Mouse (Mus musculus) heart, embryonic 12.5 days (tissue): Measurements from ENCODE around the gene Mrpl27. TPM values are rescaled to one million over a fixed set of nuclear protein-coding genes. Genes with fewer than 3 reads are reported as not detected.
A peak's percentile ranks its signal among the peaks of the same experiment; 100 is the strongest.
"Not testable (repeated sequence)": the region's sequence is repeated elsewhere in the genome, so short reads cannot be mapped to it uniquely, and the experiment has no call there.

Experiments used
- ATAC-seq: fragments of 200-750 bp; cut with Nextera tagmentation; 2 replicates; pipeline ENCODE4 v1.8.0; 2017; ENCODE audit warnings: moderate TSS enrichment, moderate library complexity; ENCODE audit not compliant: insufficient number of reproducible peaks, low FRiP score
- H3K27ac ChIP-seq: fragments of 300-500 bp; sonication (generic); 2 replicates; pipeline ENCODE4 v1.5.1; 2016; ENCODE audit warnings: mild to moderate bottlenecking, moderate library complexity; ENCODE audit not compliant: poor library complexity, severe bottlenecking
- H3K27me3 ChIP-seq: fragments of 300-500 bp; sonication (generic); replicated peaks from 2 replicates; pipeline ENCODE4 v1.6.1; 2016; ENCODE audit warnings: mild to moderate bottlenecking, moderate library complexity
- H3K36me3 ChIP-seq: fragments of 300-500 bp; sonication (generic); 2 replicates; pipeline ENCODE4 v1.6.1; 2016; ENCODE audit warnings: mild to moderate bottlenecking, moderate library complexity
- H3K4me1 ChIP-seq: fragments of 300-500 bp; sonication (generic); replicated peaks from 2 replicates; pipeline ENCODE4 v1.6.1; 2016; ENCODE audit warnings: mild to moderate bottlenecking
- H3K4me2 ChIP-seq: fragments of 300-500 bp; sonication (generic); 2 replicates; pipeline ENCODE4 v1.6.1; 2016; ENCODE audit warnings: mild to moderate bottlenecking, moderate library complexity
- H3K4me3 ChIP-seq: fragments of 300-500 bp; sonication (generic); 2 replicates; pipeline ENCODE4 v1.5.1; 2016; ENCODE audit warnings: mild to moderate bottlenecking
- H3K9ac ChIP-seq: fragments of 300-500 bp; sonication (generic); 2 replicates; pipeline ENCODE4 v1.6.1; 2016; ENCODE audit warnings: mild to moderate bottlenecking, moderate library complexity
- H3K9me3 ChIP-seq: fragments of 300-500 bp; sonication (generic); replicated peaks from 2 replicates; pipeline ENCODE4 v1.6.1; 2016; ENCODE audit warnings: mild to moderate bottlenecking, moderate library complexity
- WGBS: fragments of 180-500 bp; shearing (Covaris S2); methylation state at CpG from one replicate; pipeline ENCODE4 v1.1.7; 2016; 5-methylcytosine and 5-hydroxymethylcytosine counted together
- polyA plus RNA-seq: library from polyadenylated mRNA; unstranded; fragments of >200 nt; fragmentation: Nextera tagmentation; extraction: Ambion mirVana; gene quantifications from 2 replicates; pipeline ENCODE4 v1.2.1, GENCODE M21; 2016

Mrpl27 gene
- polyA plus RNA-seq, 1 experiment from 2014 or later: 128 TPM

DNA sequence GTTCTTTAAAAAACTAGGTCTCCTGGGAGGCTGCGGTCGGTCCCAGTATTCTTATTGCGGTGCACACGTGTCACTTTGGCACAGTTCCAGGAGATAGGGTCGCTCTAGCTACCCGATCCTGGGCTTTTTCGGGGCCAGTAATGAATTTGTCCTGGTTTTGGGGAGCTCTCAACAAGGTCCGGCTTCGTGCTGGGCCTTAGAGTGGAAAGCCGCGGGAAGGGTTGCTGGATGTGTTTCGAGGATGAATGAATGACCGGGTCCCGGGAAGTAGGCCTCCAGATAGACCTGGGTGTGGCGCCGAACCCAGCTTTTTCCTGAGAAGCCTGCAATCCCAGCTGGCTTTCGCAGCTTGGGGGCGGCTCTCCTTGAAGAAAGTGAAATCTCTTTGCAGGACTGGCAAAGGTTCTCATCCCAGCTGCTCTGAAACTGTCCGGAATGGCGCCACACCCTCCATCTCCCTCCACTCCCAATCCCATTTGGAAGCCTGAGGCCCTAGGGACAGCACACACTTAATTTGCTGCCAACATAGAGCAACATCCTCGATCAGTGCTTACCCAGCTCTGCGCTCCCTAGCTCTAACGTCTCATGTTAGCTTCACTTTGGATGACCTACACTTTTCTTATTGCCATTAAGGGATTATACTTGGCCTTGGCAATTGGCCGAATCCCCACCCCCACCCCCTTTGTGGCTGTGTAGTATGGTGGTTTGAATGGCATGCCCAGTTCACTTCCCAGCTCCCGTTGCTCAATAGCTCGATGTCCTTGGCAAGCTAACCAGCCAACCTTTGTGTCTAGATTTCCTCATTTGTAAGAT, 23.2 kb upstream of the Mrpl27 start:
- no peaks in the 10 kb centered on the region for H3K27me3 ChIP-seq
- peak overlapping the region; percentile 91 for H3K4me3 ChIP-seq
- no peaks in the 10 kb centered on the region for H3K9me3 ChIP-seq
- peaks cover 40% of the 10 kb centered on the region for H3K36me3 ChIP-seq
- peak; percentile 56; the same call in 1 of the 2 replicates for ATAC-seq
- H3K27ac ChIP-seq: peak overlapping the region; percentile 57; the same call in 1 of the 2 replicates
- H3K4me1 ChIP-seq: peaks cover 10% of the 10 kb centered on the region
- WGBS: 10% methylated on average over 26 of the region's 26 CpGs
- H3K9ac ChIP-seq: peak overlapping the region; percentile 90
- H3K4me2 ChIP-seq: peak overlapping the region; percentile 84

DNA sequence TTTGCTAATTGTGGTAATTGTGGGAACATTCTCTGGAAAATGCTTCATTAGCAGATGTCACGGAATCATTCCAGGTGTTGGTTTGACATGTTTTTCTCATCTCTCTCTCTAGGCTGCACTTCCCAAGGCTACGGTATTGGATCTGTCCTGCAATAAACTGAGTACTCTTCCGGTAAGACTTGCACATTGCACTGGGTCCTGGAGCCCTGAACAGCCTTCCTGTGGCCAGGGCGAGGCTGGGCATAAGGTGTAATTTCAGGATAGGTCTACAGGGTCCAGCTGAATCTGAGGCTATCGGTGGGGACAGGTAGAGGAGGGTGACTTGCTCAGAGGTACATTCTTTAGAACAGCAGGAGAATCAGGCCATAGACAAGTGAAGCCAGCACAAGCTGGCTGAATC, 21.6 kb upstream of the Mrpl27 start:
- Histone ChIP-seq H3K9ac (no peak overlapping the region), H3K4me1 (peaks cover 10% of the 10 kb centered on the region), H3K9me3 (no peaks in the 10 kb centered on the region), H3K36me3 (peaks cover 56% of the 10 kb centered on the region), H3K4me2 (no peak overlapping the region), H3K27ac (no peak overlapping the region), H3K27me3 (no peaks in the 10 kb centered on the region), H3K4me3 (no peak overlapping the region)
- no peak for ATAC-seq
- 92% methylated on average over 5 of the region's 5 CpGs for WGBS

DNA sequence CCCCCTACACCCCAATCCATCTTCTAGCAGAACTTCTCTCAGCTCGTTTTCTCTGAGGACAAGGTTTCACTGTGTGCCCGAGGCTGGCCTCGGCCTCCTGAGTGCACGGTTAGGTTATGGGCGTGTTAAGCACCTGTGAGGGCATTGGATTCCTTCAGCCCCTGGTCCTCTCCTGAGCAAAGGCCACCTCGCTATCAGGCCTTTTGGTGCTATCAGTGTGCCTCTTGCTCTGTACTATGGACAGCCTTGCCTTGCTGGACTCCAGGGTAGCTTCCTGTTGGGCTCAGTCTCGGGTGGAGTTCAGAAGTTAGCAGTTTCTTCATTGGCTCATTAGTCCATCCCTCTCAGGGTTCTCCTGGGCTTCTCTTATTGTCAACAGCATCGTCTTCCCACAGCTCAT, 20.6 kb upstream of the Mrpl27 start:
- Histone ChIP-seq H3K27me3 (no peaks in the 10 kb centered on the region), H3K4me2 (no peak overlapping the region), H3K27ac (no peak overlapping the region), H3K36me3 (peaks cover 66% of the 10 kb centered on the region), H3K9ac (no peak overlapping the region), H3K4me1 (peaks cover 10% of the 10 kb centered on the region), H3K4me3 (no peak overlapping the region), H3K9me3 (no peaks in the 10 kb centered on the region)
- no peak for ATAC-seq
- 89% methylated on average over 8 of the region's 8 CpGs for WGBS

DNA sequence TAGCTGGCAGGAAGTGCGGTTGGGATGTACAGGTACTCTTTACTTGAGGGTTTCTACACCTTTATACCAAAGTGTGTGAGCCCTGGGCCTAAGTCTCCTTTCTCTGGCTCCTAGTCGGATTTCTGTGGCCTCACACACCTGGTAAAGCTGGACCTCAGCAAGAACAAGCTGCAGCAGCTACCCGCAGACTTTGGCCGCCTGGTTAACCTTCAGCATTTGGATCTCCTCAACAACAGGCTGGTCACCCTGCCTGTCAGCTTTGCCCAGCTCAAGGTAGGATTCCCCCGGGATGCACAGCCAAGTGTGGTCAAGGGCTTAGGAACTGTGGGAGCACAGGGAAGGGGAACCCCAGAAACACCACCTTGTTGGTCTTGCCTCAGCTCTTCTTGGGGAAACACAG, 19.1 kb upstream of the Mrpl27 start:
- H3K4me1 ChIP-seq: peaks cover 10% of the 10 kb centered on the region
- H3K9me3 ChIP-seq: no peaks in the 10 kb centered on the region
- H3K27me3 ChIP-seq: no peaks in the 10 kb centered on the region
- H3K4me2 ChIP-seq: no peak overlapping the region
- H3K9ac ChIP-seq: no peak overlapping the region
- H3K4me3 ChIP-seq: no peak overlapping the region
- no peak for ATAC-seq
- 91% methylated on average over 5 of the region's 5 CpGs for WGBS
- H3K27ac ChIP-seq: no peak overlapping the region
- H3K36me3 ChIP-seq: peaks cover 81% of the 10 kb centered on the region

DNA sequence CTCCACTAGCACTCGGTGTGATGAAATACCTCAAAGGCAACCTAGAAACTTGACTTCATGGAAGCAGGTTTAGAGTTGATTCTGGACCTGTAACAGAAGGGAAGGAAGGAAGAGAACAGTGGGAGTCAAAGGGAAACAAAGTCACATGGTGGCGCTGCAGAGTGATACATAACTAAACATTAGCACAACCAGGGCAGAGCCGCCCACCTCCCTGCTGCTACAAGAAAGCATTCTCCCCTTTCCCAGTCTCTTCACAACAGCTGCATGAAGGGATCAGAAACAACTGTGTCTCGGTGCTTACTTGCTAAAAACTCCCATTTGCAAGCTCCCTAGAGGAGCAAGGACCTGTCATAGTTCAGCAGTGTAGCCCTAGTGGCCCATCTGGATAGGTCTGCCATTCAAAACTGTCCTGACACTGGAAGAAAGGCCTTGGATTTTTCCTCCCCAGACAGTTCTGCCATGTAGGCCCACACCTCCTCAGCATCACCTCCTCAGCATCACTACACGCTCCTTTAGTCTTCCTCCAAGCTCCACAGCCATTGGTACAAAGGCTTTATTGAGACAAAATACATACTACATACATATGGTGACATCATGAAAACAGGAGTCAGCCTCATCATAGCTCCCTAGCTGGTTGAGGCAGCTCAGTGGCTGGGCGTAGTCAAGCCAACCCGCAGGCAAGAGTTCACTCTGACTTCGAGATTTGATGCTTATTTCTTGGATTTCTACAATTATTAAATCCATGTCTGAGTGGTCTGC, 8.9 kb upstream of the Mrpl27 start:
- H3K9me3 ChIP-seq: no peaks in the 10 kb centered on the region
- 89% methylated on average over 8 of the region's 8 CpGs for WGBS
- H3K27me3 ChIP-seq: no peaks in the 10 kb centered on the region
- H3K4me2 ChIP-seq: no peak overlapping the region
- no peak overlapping the region for H3K4me3 ChIP-seq
- H3K36me3 ChIP-seq: peaks cover 92% of the 10 kb centered on the region
- no peaks in the 10 kb centered on the region for H3K4me1 ChIP-seq
- H3K9ac ChIP-seq: no peak overlapping the region; the same call in 1 of the 2 replicates
- no peak for ATAC-seq
- H3K27ac ChIP-seq: no peak overlapping the region

DNA sequence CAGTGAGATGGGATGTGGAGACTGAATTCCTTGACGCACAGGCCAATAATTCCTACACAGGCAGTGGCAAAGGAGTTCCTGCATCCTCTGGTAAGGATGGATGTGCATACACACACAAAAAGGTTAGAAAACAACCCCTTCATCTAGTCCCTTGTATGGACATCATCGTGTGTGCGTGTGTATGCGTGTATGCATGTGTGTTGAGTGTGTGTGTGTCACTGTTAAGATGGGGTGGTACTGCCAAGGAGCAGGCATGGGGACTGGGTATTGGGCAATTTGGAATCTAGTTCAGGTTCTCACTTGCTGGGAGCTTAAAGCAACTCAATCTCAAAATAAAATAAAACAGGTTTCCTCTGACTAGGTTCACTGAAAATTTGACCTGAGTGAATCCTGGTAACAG, 7.1 kb upstream of the Mrpl27 start:
- peaks cover 90% of the 10 kb centered on the region for H3K36me3 ChIP-seq

DNA sequence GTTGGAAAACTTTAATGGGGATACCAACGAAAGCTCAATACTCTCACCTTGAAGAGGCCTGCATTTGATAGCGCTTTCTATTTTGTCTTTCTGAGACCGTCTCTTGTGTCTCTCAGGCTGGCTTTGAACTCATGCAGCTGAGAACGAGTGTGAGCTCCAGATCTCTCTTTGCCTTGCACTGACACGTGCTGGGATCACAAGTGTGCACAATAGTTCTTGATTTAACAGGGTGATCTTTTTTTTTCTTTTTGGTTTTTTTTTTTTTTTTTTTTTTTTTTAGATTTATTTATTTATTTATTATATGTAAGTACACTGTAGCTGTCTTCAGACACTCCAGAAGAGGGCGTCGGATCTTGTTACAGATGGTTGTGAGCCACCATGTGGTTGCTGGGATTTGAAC, 2.3 kb upstream of the Mrpl27 start:
- not testable (repeated sequence) for H3K9ac ChIP-seq, H3K27ac ChIP-seq, H3K4me2 ChIP-seq, ATAC-seq, H3K27me3 ChIP-seq, H3K4me3 ChIP-seq, H3K9me3 ChIP-seq
- WGBS: 94% methylated on average over 7 of the region's 7 CpGs
- peaks cover 44% of the 10 kb centered on the region for H3K36me3 ChIP-seq
- peaks cover 10% of the 10 kb centered on the region for H3K4me1 ChIP-seq

More for the DNA sequence above, 7.1 kb upstream of the Mrpl27 start:
- H3K9ac ChIP-seq: no peak overlapping the region
- H3K9me3 ChIP-seq: no peaks in the 10 kb centered on the region
- H3K27me3 ChIP-seq: no peaks in the 10 kb centered on the region
- no peak overlapping the region for H3K4me2 ChIP-seq
- no peak for ATAC-seq
- no peaks in the 10 kb centered on the region for H3K4me1 ChIP-seq
- 90% methylated on average over 4 of the region's 4 CpGs for WGBS
- no peak overlapping the region for H3K4me3 ChIP-seq
- H3K27ac ChIP-seq: no peak overlapping the region

DNA sequence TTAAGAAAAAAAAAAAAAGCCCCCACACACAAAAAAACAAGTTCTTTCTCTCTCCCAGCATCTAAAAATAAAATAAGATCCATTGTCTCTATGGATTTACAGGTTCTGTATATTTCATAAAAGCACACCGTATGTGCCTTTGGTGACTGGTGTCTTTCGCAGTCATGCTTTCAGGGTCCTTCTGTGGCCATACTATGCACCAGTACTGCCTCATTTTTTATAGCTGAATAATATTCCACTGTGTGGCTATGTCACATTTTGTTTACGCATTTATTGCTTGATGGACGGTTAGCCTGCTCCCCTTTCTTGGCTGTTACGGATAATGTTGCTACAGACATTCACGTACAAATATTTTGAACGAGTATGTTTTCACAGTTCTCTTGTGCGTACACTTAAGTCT, 594 bp upstream of the Mrpl27 start:
- Histone ChIP-seq H3K4me1 (peaks cover 10% of the 10 kb centered on the region), H3K4me3 (peak overlapping the region; percentile 79), H3K9ac (no peak overlapping the region), H3K4me2 (peak overlapping the region; percentile 79), H3K27ac (no peak overlapping the region), H3K27me3 (no peaks in the 10 kb centered on the region), H3K9me3 (no peaks in the 10 kb centered on the region), H3K36me3 (peaks cover 41% of the 10 kb centered on the region)
- ATAC-seq: no peak
- WGBS: 42% methylated on average over 8 of the region's 8 CpGs

DNA sequence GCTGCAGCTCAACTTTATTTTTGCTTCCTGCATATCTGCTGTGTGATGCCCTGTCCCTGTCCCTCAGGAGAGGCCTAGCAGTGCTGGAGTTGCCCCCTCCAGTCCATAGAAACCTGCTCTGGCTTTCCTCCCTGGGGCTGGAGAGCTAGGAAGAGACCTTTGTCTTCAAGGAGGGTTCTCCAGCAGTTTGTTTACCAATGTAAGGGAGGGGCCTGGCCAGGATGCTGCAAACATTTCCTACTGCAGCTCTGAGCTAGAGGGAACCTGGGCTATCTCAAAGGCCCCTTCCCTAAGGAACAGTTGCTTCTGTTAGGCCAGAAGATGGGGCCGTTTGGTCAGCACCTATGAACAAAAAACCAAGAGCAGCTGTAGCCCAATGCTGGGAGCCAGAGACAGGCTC, 7.8 kb downstream of the Mrpl27 start:
- WGBS: 50% methylated on average over 1 of the region's 1 CpGs
- no peak overlapping the region for H3K4me3 ChIP-seq
- H3K4me2 ChIP-seq: no peak overlapping the region
- no peak overlapping the region for H3K27ac ChIP-seq
- no peak overlapping the region for H3K9ac ChIP-seq
- no peaks in the 10 kb centered on the region for H3K27me3 ChIP-seq
- no peak for ATAC-seq
- no peaks in the 10 kb centered on the region for H3K9me3 ChIP-seq
- peaks cover 78% of the 10 kb centered on the region for H3K36me3 ChIP-seq
- no peaks in the 10 kb centered on the region for H3K4me1 ChIP-seq

DNA sequence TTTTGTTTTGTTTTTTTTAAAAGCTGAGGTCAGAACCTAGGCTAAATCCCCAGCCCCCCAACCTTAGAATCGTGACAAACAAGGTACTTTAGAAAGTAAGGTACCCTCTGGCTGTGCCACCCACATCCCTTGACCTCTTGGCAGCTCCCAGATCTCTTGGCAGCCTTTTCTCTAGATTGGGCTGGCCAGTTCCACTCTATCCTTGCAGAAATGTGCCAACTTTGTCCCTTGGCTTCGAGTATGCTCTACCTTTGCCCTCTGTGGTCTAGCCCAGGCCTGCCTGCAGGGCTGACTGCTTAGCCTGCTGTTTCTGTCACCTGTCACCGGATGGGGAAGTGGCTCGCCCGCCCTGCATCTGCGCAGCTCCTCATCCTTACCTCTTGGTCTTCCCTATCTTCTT, 11.7 kb downstream of the Mrpl27 start:
- no peak overlapping the region for H3K4me2 ChIP-seq
- ATAC-seq: no peak
- H3K36me3 ChIP-seq: peaks cover 84% of the 10 kb centered on the region
- H3K4me3 ChIP-seq: no peak overlapping the region
- no peaks in the 10 kb centered on the region for H3K4me1 ChIP-seq
- H3K27me3 ChIP-seq: no peaks in the 10 kb centered on the region
- H3K27ac ChIP-seq: no peak overlapping the region
- WGBS: 88% methylated on average over 6 of the region's 6 CpGs
- no peaks in the 10 kb centered on the region for H3K9me3 ChIP-seq
- no peak overlapping the region for H3K9ac ChIP-seq

DNA sequence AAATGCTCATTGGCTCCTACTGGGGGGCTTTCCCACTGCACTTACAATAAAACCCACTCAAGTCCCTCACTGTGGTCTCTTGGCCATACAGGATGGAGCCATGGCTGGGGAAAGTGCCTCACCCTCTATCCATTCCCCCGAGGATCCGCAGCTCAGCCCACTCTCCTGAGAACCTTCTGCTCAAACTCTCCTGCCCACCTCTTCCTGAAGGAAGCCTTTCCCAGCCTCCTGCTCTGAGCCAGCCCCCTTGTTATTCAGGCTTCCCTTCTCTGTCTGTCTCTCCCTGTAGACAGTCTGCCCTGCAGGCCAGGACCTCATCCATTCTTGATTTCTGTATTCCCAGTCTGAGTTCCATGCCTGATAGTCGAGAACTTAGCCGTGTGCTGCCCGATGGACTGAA, 21.4 kb downstream of the Mrpl27 start:
- H3K4me3 ChIP-seq: no peak overlapping the region
- H3K36me3 ChIP-seq: peaks cover 11% of the 10 kb centered on the region
- H3K27ac ChIP-seq: no peak overlapping the region
- H3K4me1 ChIP-seq: peaks cover 27% of the 10 kb centered on the region
- no peak overlapping the region for H3K9ac ChIP-seq
- no peaks in the 10 kb centered on the region for H3K9me3 ChIP-seq
- no peak overlapping the region for H3K4me2 ChIP-seq
- no peaks in the 10 kb centered on the region for H3K27me3 ChIP-seq
- WGBS: 74% methylated on average over 5 of the region's 5 CpGs
- no peak for ATAC-seq
